Comparison of ENCODE assay signal across 18 mouse cellular contexts in the genomic region with DNA sequence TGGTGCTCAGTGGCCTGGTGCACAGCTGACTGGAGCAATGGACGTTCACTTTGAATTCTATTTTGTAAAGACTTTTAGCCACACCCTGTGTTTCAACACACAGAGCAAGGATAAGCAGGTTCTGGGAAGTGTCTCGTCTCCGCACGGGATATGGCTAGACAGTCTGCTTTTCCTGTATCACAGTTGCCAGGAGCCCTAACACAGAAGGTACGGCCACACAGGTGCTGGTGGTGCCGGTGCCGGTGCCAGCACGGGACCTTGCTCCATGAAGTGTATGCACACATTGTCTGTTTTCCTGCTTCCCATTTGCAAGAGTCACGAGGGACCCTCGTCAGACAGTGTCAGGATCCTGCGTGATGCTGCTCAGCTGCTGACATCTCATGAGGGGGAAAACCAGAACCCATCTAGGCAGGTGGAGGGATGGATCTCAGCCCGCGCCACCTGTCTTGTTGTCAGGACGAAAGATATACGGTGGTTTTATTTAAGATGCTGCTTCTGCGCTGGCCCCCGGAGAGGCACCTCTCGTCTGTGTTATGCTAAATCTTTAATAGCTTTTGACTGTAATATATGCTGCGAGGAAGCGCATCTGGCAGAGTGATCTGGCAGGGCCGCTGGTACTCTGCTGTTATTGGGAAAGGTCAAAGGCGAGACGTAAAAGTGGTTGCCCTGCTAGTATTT.
DNase-seq lines count a peak whose midpoint lies in the region; ATAC-seq lines count a peak whose summit lies in the region.
"Had no signal": no experiment of that assay in that cellular context is flagged by ENCODE, and none has a peak within 500 bp of the region (broad histone marks: within the 10 kb centered on the region; RNA-seq: fewer than 3 reads in every experiment).

No protein-coding gene starts in this region.

- no peak overlapping the region for H3K9ac ChIP-seq in forebrain, embryonic 15.5 days (replicated peaks)
- no peak overlapping the region for H3K9ac ChIP-seq in forebrain, embryonic 11.5 days (ENCODE audit: low read length)
- H3K9ac ChIP-seq in hindbrain, embryonic 13.5 days, result no peak overlapping the region
- no peak overlapping the region for H3K9ac ChIP-seq in midbrain, embryonic 12.5 days (replicated peaks)
- no peak overlapping the region for H3K9ac ChIP-seq in neural tube, embryonic 14.5 days (replicated peaks; ENCODE audit: low read depth, low read length)

- peak; percentile 49; the same call in 1 of the 2 replicates for ATAC-seq in forebrain, embryonic 15.5 days (replicated peaks)
- ATAC-seq in forebrain, embryonic 11.5 days (replicated peaks; ENCODE audit: low FRiP score), result no peak
- ATAC-seq in hindbrain, embryonic 13.5 days (ENCODE audit: low FRiP score), result peak; percentile 76
- peak; percentile 54 for ATAC-seq in midbrain, embryonic 12.5 days (ENCODE audit: low FRiP score, low read depth)
- ATAC-seq in neural tube, embryonic 14.5 days (ENCODE audit: low read depth), result peak; percentile 67
- no peak for ATAC-seq in activated CD4-positive, CD25-positive, alpha-beta regulatory T cell, adult 4 months
- ATAC-seq: intestine, embryonic 16.5 days had no signal

- no peaks in the 10 kb centered on the region for H3K27me3 ChIP-seq in forebrain, embryonic 15.5 days
- no peaks in the 10 kb centered on the region for H3K27me3 ChIP-seq in forebrain, embryonic 11.5 days (ENCODE audit: control insufficient read depth, insufficient read depth, low read length)
- H3K27me3 ChIP-seq in hindbrain, embryonic 13.5 days, result no peaks in the 10 kb centered on the region
- H3K27me3 ChIP-seq in midbrain, embryonic 12.5 days, result no peaks in the 10 kb centered on the region
- H3K27me3 ChIP-seq in neural tube, embryonic 14.5 days (ENCODE audit: control insufficient read depth, insufficient read depth, low read length), result no peaks in the 10 kb centered on the region

- WGBS in forebrain, embryonic 15.5 days, result 73% methylated on average over 23 of the region's 23 CpGs
- WGBS in forebrain, embryonic 11.5 days, result 87% methylated on average over 23 of the region's 23 CpGs
- 54% methylated on average over 23 of the region's 23 CpGs for WGBS in hindbrain, embryonic 13.5 days
- WGBS in midbrain, embryonic 12.5 days, result 78% methylated on average over 23 of the region's 23 CpGs
- 46% methylated on average over 23 of the region's 23 CpGs for WGBS in neural tube, embryonic 14.5 days

- no peak overlapping the region for H3K4me3 ChIP-seq in forebrain, embryonic 15.5 days
- no peak overlapping the region for H3K4me3 ChIP-seq in forebrain, embryonic 11.5 days (ENCODE audit: low read depth, low read length)
- no peak overlapping the region for H3K4me3 ChIP-seq in hindbrain, embryonic 13.5 days
- H3K4me3 ChIP-seq in midbrain, embryonic 12.5 days, result no peak overlapping the region
- no peak overlapping the region for H3K4me3 ChIP-seq in neural tube, embryonic 14.5 days (ENCODE audit: low read depth, low read length)
- H3K4me3 ChIP-seq: heart, embryonic 10.5 days had no signal

- H3K9me3 ChIP-seq in forebrain, embryonic 15.5 days, result no peaks in the 10 kb centered on the region
- H3K9me3 ChIP-seq in forebrain, embryonic 11.5 days (ENCODE audit: control insufficient read depth, low read length), result no peaks in the 10 kb centered on the region
- no peaks in the 10 kb centered on the region for H3K9me3 ChIP-seq in hindbrain, embryonic 13.5 days
- no peaks in the 10 kb centered on the region for H3K9me3 ChIP-seq in midbrain, embryonic 12.5 days
- no peaks in the 10 kb centered on the region for H3K9me3 ChIP-seq in neural tube, embryonic 14.5 days (ENCODE audit: control insufficient read depth, low read length)
- H3K9me3 ChIP-seq: heart, embryonic 10.5 days had no signal

- no peaks in the 10 kb centered on the region for H3K36me3 ChIP-seq in forebrain, embryonic 15.5 days
- H3K36me3 ChIP-seq in forebrain, embryonic 11.5 days (ENCODE audit: control insufficient read depth, insufficient read depth, low read length), result no peaks in the 10 kb centered on the region
- no peaks in the 10 kb centered on the region for H3K36me3 ChIP-seq in hindbrain, embryonic 13.5 days
- H3K36me3 ChIP-seq in midbrain, embryonic 12.5 days, result no peaks in the 10 kb centered on the region
- H3K36me3 ChIP-seq in neural tube, embryonic 14.5 days (ENCODE audit: control insufficient read depth, insufficient read depth, low read length), result no peaks in the 10 kb centered on the region
- H3K36me3 ChIP-seq: heart, embryonic 10.5 days had no signal

- H3K4me1 ChIP-seq in forebrain, embryonic 15.5 days, result peaks cover 14% of the 10 kb centered on the region
- H3K4me1 ChIP-seq in forebrain, embryonic 11.5 days (replicated peaks; ENCODE audit: control insufficient read depth, insufficient read depth, low read length), result no peaks in the 10 kb centered on the region
- peaks cover 26% of the 10 kb centered on the region for H3K4me1 ChIP-seq in hindbrain, embryonic 13.5 days (replicated peaks)
- peaks cover 7% of the 10 kb centered on the region; the same call in 1 of the 2 replicates for H3K4me1 ChIP-seq in midbrain, embryonic 12.5 days
- 0 out of 2 replicates have a peak, but pooled peaks cover 3% of the 10 kb centered on the region for H3K4me1 ChIP-seq in neural tube, embryonic 14.5 days (ENCODE audit: control insufficient read depth, insufficient read depth, low read length)

- H3K27ac ChIP-seq in forebrain, embryonic 15.5 days (replicated peaks), result 0 out of 2 replicates have a peak overlapping the region, but pooled peaks have one; percentile 18
- H3K27ac ChIP-seq in forebrain, embryonic 11.5 days (ENCODE audit: low read depth, low read length), result no peak overlapping the region
- H3K27ac ChIP-seq in hindbrain, embryonic 13.5 days, result peak overlapping the region; percentile 69; the same call in 1 of the 2 replicates
- peak overlapping the region; percentile 36 for H3K27ac ChIP-seq in midbrain, embryonic 12.5 days (replicated peaks)
- H3K27ac ChIP-seq in neural tube, embryonic 14.5 days (ENCODE audit: low read depth, low read length), result peak overlapping the region; percentile 7; the same call in 1 of the 2 replicates
- H3K27ac ChIP-seq: heart, embryonic 10.5 days had no signal

- no peak overlapping the region for H3K4me2 ChIP-seq in forebrain, embryonic 15.5 days (replicated peaks)
- H3K4me2 ChIP-seq in forebrain, embryonic 11.5 days (ENCODE audit: low read depth, low read length, severe bottlenecking), result no peak overlapping the region
- H3K4me2 ChIP-seq in hindbrain, embryonic 13.5 days, result no peak overlapping the region
- no peak overlapping the region for H3K4me2 ChIP-seq in midbrain, embryonic 12.5 days (replicated peaks)
- no peak overlapping the region for H3K4me2 ChIP-seq in neural tube, embryonic 14.5 days (ENCODE audit: low read depth, low read length)

- no peak for DNase-seq in forebrain, embryonic 11.5 days (ENCODE audit: low spot score)
- no peak for DNase-seq in layer of hippocampus, adult 9-11 months
- DNase-seq in c-Kit-positive CD71-positive TER-119-positive erythroid progenitor cells, embryonic 14.5 days (ENCODE audit: low spot score), result no peak
- DNase-seq: adrenal gland, postnatal 36 days; cerebellum, adult 9-10 months; gastrocnemius, postnatal 10 days; left cerebral cortex, postnatal 4 days; lung, adult 18-20 months; lung, postnatal 36 days; spleen, adult 18-20 months; thymus, adult 2 months had no signal

Comparison
In these comparisons a context has a peak if more than half of its experiments do, and no peak if none do; other contexts are left out.
1. ATAC-seq: peak in forebrain, embryonic 15.5 days (single experiment), hindbrain, embryonic 13.5 days (single experiment), midbrain, embryonic 12.5 days (single experiment) and neural tube, embryonic 14.5 days (single experiment); none in forebrain, embryonic 11.5 days (single experiment) and activated CD4-positive, CD25-positive, alpha-beta regulatory T cell, adult 4 months (single experiment).